Mouse (Mus musculus): ENCODE measurements at regions not wholly inside any gene's neighbourhood (a gene's known extent, or its start where the extent isn't known, plus 50 kb on each side); places are given as distances from the start of the nearest gene placed in this dataset.

DNA sequence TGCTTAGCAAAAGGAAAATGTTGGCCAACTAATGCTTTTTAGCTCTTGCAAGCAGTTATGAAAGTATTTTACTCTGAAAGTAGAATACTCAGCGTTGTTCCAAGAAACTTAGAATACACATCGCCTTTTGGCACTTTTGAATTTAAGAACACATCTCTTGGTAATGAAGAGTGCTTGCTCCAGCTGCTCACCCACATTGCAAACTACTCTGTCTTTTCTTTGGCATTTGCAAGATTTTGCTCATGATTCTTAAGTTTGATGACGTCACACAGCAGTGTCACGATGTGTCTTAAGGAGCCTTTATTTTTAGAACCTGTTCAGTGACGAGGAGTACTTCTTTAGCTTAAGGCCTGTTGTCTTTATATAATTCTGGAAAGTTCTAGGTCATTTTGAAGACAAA, 104.1 kb upstream of the Tdrd3 start:
- Histone ChIP-seq H3K9ac (replicated peaks; ENCODE audit: low read length) (no peak overlapping the region), H3K4me3 (replicated peaks; ENCODE audit: low read depth, low read length) (no peak overlapping the region), H3K4me1 (ENCODE audit: control insufficient read depth, insufficient read depth, low read length) (peaks cover 5% of the 10 kb centered on the region; the same call in 1 of the 2 replicates), H3K27me3 (ENCODE audit: control insufficient read depth, insufficient read depth, low read length) (no peaks in the 10 kb centered on the region), H3K9me3 (ENCODE audit: control insufficient read depth, low read length) (no peaks in the 10 kb centered on the region), H3K4me2 (ENCODE audit: low read length) (no peak overlapping the region), H3K36me3 (ENCODE audit: control insufficient read depth, insufficient read depth, low read length) (no peaks in the 10 kb centered on the region), H3K27ac (replicated peaks; ENCODE audit: low read depth, low read length) (no peak overlapping the region)
- ATAC-seq (ENCODE audit: low FRiP score, low TSS enrichment) (no peak), DNase-seq (no peak)
- 95% methylated on average over 5 of the region's 5 CpGs for WGBS

DNA sequence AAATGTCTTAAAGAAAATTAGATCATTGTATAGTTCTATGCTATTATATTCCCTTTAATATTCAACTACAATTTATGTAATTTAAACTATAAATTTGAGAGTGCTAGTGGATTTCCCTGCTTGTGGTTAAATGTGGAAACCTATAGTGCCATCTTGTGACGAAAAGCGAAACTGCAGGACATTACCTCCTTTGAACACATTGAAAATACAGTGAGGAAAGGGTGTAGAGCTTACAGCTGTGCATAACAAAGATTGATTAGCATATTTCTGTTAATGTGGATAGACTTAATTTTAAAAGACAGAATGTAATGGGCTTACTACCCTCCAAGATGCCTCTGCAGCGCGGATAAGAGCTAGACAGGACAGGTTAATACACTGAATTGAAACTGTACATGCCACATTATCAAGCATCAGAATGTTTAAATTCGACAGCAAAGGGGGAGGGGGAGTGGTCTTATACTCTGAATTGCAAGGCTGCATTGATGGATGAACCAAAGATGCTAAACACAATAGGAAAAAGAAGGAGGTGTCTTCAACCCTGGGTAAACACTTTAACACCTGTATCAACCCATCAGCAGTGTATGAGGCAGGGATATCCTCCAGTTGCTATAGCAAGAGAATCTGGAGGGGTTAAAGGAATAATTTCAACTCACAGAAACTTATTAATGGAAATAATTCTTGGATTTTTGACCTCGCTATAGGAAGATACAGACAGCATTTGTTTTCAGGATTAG, 101.3 kb upstream of the Tdrd3 start:
- DNase-seq (peak; percentile 93), ATAC-seq (ENCODE audit: low FRiP score, low TSS enrichment) (peak; percentile 80)
- Histone ChIP-seq H3K36me3 (ENCODE audit: control insufficient read depth, insufficient read depth, low read length) (no peaks in the 10 kb centered on the region), H3K27ac (replicated peaks; ENCODE audit: low read depth, low read length) (no peak overlapping the region), H3K9ac (replicated peaks; ENCODE audit: low read length) (0 out of 2 replicates have a peak overlapping the region, but pooled peaks have one; percentile 24), H3K27me3 (ENCODE audit: control insufficient read depth, insufficient read depth, low read length) (no peaks in the 10 kb centered on the region), H3K9me3 (ENCODE audit: control insufficient read depth, low read length) (no peaks in the 10 kb centered on the region), H3K4me1 (ENCODE audit: control insufficient read depth, insufficient read depth, low read length) (peaks cover 5% of the 10 kb centered on the region; the same call in 1 of the 2 replicates), H3K4me2 (ENCODE audit: low read length) (0 out of 2 replicates have a peak overlapping the region, but pooled peaks have one; percentile 26), H3K4me3 (replicated peaks; ENCODE audit: low read depth, low read length) (no peak overlapping the region)
- WGBS: 19% methylated on average over 6 of the region's 6 CpGs

DNA sequence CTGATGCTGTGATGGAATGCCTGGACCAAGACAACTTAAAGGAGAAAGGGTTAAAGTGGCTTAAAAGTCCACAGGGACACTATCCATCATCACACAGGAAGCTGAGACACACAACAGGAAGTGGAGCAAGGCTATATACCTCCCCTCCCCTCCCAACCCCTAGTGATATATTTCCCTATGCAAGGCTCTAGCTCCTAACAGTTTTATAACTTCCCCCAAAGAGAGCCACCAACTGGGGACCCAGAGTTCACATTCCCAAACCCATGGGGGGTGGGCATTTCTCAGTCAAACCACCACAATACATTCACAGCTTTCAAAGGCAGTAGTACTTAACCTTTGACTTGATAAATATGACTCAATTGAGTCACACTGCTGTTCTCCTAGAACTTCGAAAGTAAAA, 88.6 kb upstream of the Tdrd3 start:
- no peaks in the 10 kb centered on the region for H3K27me3 ChIP-seq (ENCODE audit: control insufficient read depth, insufficient read depth, low read length)
- no peak overlapping the region for H3K27ac ChIP-seq (replicated peaks; ENCODE audit: low read depth, low read length)
- ATAC-seq (ENCODE audit: low FRiP score, low TSS enrichment) (no peak), DNase-seq (no peak)
- no peak overlapping the region for H3K9ac ChIP-seq (replicated peaks; ENCODE audit: low read length)
- H3K4me3 ChIP-seq (replicated peaks; ENCODE audit: low read depth, low read length): no peak overlapping the region
- H3K9me3 ChIP-seq (ENCODE audit: control insufficient read depth, low read length): no peaks in the 10 kb centered on the region
- no peak overlapping the region for H3K4me2 ChIP-seq (ENCODE audit: low read length)
- H3K4me1 ChIP-seq (ENCODE audit: control insufficient read depth, insufficient read depth, low read length): no peaks in the 10 kb centered on the region
- no peaks in the 10 kb centered on the region for H3K36me3 ChIP-seq (ENCODE audit: control insufficient read depth, insufficient read depth, low read length)
- WGBS: 54% methylated on average over 1 of the region's 1 CpGs

DNA sequence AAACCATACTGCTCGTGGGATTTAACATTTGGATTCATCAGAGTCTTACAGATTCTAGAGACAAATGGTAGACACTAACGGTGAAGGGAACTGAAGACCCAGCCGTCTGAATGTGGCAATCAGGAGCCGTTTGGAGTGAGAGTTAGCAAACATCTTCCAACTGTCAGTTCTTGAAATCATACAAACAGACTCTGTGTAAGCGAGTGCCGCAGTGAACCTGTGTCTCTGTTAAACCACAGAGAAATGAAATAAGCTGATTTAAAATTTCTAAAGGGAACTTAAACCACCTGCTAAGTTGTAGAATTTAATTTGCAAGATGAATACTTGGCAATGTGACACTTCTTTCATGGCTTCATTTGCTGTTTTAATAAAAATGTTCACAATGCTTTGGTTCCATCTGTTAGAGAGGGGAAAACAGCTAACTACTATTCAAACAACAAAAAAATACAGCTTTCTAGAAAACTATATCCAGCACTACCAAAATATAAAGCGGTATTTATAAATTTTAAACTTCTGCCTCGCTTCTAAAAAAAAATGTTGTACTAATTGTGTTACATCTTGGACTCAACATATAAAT, 78.4 kb upstream of the Tdrd3 start:
- DNase-seq: peak; percentile 18
- 62% methylated on average over 8 of the region's 8 CpGs for WGBS
- no peak for ATAC-seq (ENCODE audit: low FRiP score, low TSS enrichment)

DNA sequence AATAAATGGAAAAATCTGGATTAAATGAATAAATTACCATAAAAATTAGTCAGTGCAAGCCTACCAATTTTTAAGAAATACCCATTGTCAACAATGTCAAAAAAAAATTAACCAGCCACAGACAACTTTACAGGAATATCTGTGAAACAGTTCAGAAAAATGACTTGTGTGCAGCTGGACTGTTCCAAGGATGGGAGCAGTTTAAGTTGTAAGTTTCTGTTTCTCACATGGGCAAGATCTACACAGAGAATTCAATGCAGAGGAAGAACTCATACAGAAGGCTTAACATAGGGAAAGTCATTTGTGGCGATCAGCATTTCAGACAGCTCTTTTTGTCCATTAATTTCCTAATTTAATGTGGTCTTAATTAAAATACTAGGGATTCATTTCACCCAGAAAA, 71.9 kb upstream of the Tdrd3 start:
- H3K4me1 ChIP-seq (ENCODE audit: control insufficient read depth, insufficient read depth, low read length): no peaks in the 10 kb centered on the region
- ATAC-seq (ENCODE audit: low FRiP score, low TSS enrichment) (no peak), DNase-seq (no peak)
- WGBS: 75% methylated on average over 1 of the region's 1 CpGs
- no peak overlapping the region for H3K4me3 ChIP-seq (replicated peaks; ENCODE audit: low read depth, low read length)
- H3K9ac ChIP-seq (replicated peaks; ENCODE audit: low read length): no peak overlapping the region
- no peaks in the 10 kb centered on the region for H3K36me3 ChIP-seq (ENCODE audit: control insufficient read depth, insufficient read depth, low read length)
- no peak overlapping the region for H3K27ac ChIP-seq (replicated peaks; ENCODE audit: low read depth, low read length)
- H3K27me3 ChIP-seq (ENCODE audit: control insufficient read depth, insufficient read depth, low read length): no peaks in the 10 kb centered on the region
- H3K4me2 ChIP-seq (ENCODE audit: low read length): no peak overlapping the region
- H3K9me3 ChIP-seq (ENCODE audit: control insufficient read depth, low read length): no peaks in the 10 kb centered on the region

More for the DNA sequence above, 78.4 kb upstream of the Tdrd3 start:
- Histone ChIP-seq H3K4me1 (ENCODE audit: control insufficient read depth, insufficient read depth, low read length) (no peaks in the 10 kb centered on the region), H3K27me3 (ENCODE audit: control insufficient read depth, insufficient read depth, low read length) (no peaks in the 10 kb centered on the region), H3K4me2 (ENCODE audit: low read length) (no peak overlapping the region), H3K9me3 (ENCODE audit: control insufficient read depth, low read length) (no peaks in the 10 kb centered on the region), H3K9ac (replicated peaks; ENCODE audit: low read length) (no peak overlapping the region), H3K27ac (replicated peaks; ENCODE audit: low read depth, low read length) (no peak overlapping the region), H3K4me3 (replicated peaks; ENCODE audit: low read depth, low read length) (no peak overlapping the region), H3K36me3 (ENCODE audit: control insufficient read depth, insufficient read depth, low read length) (no peaks in the 10 kb centered on the region)

DNA sequence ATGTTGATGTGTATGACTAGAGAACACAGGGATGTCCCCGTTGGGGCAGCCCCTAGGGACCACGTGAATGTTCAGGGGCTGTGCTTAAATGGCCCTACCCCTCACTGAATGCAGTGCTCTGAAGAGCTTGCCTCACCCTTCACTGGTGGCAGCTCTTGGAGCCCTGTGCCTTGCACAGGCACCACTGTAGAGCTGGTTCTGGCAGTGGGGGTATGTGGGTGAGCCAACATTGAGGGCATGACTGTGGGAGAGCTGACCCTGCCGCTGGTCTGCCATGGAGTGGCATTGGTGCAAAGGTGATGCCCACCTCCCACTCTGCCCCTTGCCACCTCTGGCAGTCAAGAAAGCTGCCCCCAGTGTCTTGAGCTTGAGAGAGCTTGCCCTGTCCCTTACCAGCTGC, 69.6 kb upstream of the Tdrd3 start:
- ATAC-seq (ENCODE audit: low FRiP score, low TSS enrichment) (no peak), DNase-seq (no peak)
- 88% methylated on average over 3 of the region's 3 CpGs for WGBS

DNA sequence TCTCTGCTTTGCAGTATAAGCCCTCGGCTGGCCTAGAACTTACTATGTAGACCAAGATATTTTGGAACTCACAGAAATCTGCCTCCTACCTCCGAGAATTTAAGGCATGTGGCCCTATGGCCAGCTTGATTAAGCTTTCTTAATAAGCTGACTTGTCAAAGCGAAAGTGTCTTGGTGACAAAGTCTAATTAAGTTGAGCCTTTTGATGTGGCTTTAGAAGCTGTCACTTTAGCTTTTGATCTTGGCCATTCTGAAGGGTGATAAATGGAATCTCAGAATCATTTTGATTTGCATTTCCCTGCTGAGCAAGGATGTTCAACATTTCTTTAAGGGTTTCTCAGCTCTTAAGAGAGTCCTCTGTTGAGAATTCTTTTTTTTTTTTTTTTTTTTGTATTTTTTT, 67.6 kb upstream of the Tdrd3 start:
- DNase-seq (no peak), ATAC-seq (ENCODE audit: low FRiP score, low TSS enrichment) (no peak)
- H3K36me3 ChIP-seq (ENCODE audit: control insufficient read depth, insufficient read depth, low read length): no peaks in the 10 kb centered on the region
- H3K9me3 ChIP-seq (ENCODE audit: control insufficient read depth, low read length): no peaks in the 10 kb centered on the region
- no peak overlapping the region for H3K9ac ChIP-seq (replicated peaks; ENCODE audit: low read length)
- 41% methylated on average over 3 of the region's 3 CpGs for WGBS
- no peak overlapping the region for H3K4me2 ChIP-seq (ENCODE audit: low read length)
- no peaks in the 10 kb centered on the region for H3K4me1 ChIP-seq (ENCODE audit: control insufficient read depth, insufficient read depth, low read length)
- H3K27me3 ChIP-seq (ENCODE audit: control insufficient read depth, insufficient read depth, low read length): no peaks in the 10 kb centered on the region
- no peak overlapping the region for H3K27ac ChIP-seq (replicated peaks; ENCODE audit: low read depth, low read length)
- no peak overlapping the region for H3K4me3 ChIP-seq (replicated peaks; ENCODE audit: low read depth, low read length)

More for the DNA sequence above, 69.6 kb upstream of the Tdrd3 start:
- H3K4me1 ChIP-seq (ENCODE audit: control insufficient read depth, insufficient read depth, low read length): no peaks in the 10 kb centered on the region
- no peaks in the 10 kb centered on the region for H3K36me3 ChIP-seq (ENCODE audit: control insufficient read depth, insufficient read depth, low read length)
- H3K9me3 ChIP-seq (ENCODE audit: control insufficient read depth, low read length): no peaks in the 10 kb centered on the region
- no peak overlapping the region for H3K4me2 ChIP-seq (ENCODE audit: low read length)
- no peaks in the 10 kb centered on the region for H3K27me3 ChIP-seq (ENCODE audit: control insufficient read depth, insufficient read depth, low read length)
- no peak overlapping the region for H3K27ac ChIP-seq (replicated peaks; ENCODE audit: low read depth, low read length)
- H3K9ac ChIP-seq (replicated peaks; ENCODE audit: low read length): no peak overlapping the region
- no peak overlapping the region for H3K4me3 ChIP-seq (replicated peaks; ENCODE audit: low read depth, low read length)

DNA sequence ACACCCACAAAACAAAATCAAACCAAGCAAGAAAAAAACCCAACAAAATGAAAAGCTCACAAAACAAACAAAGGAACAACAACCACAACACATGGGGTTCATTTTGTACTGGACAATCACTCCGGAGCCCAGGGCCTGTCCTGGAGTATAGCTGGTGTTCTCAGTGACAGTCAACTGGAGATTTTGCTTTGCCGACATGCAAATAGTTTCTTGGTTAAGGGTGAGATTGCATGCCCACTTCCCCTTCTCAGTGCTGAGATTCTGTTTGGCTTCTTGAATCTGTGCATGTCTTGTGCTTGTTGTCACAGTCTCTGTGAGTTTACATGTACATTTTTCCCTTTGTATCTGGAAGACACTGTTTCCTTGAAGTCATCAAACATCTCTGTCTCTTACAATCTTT, 50.6 kb upstream of the Tdrd3 start:
- no peak for ATAC-seq (ENCODE audit: low FRiP score, low TSS enrichment)
- H3K27me3 ChIP-seq (ENCODE audit: control insufficient read depth, insufficient read depth, low read length): no peaks in the 10 kb centered on the region
- no peak for DNase-seq

More for the DNA sequence above, 50.6 kb upstream of the Tdrd3 start:
- Histone ChIP-seq H3K4me3 (replicated peaks; ENCODE audit: low read depth, low read length) (no peak overlapping the region), H3K4me2 (ENCODE audit: low read length) (no peak overlapping the region), H3K9ac (replicated peaks; ENCODE audit: low read length) (no peak overlapping the region), H3K27ac (replicated peaks; ENCODE audit: low read depth, low read length) (no peak overlapping the region), H3K9me3 (ENCODE audit: control insufficient read depth, low read length) (no peaks in the 10 kb centered on the region), H3K36me3 (ENCODE audit: control insufficient read depth, insufficient read depth, low read length) (no peaks in the 10 kb centered on the region), H3K4me1 (ENCODE audit: control insufficient read depth, insufficient read depth, low read length) (no peaks in the 10 kb centered on the region)
- 96% methylated on average over 2 of the region's 2 CpGs for WGBS
